Mouse (Mus musculus) liver, postnatal 0 days (tissue): ENCODE measurements around the gene Prkch. TPM values are rescaled to one million over a fixed set of nuclear protein-coding genes. Genes with fewer than 3 reads are reported as not detected.

ENCODE experiments used
- ATAC-seq: fragments of 200-750 bp; cut with Nextera tagmentation; 2 replicates; pipeline ENCODE4 v1.8.0; 2017; ENCODE audit warnings: mild to moderate bottlenecking, moderate library complexity
- DNase-seq: peaks from one replicate; pipeline ENCODE4 v3.0.0-alpha.2; 2016
- H3K27ac ChIP-seq: fragments of 300-500 bp; sonication (generic); 2 replicates; pipeline ENCODE4 v1.5.1; 2014; ENCODE audit warnings: antibody characterized with exemption, moderate library complexity, mild to moderate bottlenecking, low read depth
- H3K27me3 ChIP-seq: fragments of 300-500 bp; sonication (generic); 2 replicates; pipeline ENCODE4 v1.6.1; 2014; ENCODE audit warnings: low read length, control low read depth, mixed read lengths; ENCODE audit not compliant: insufficient read depth
- H3K36me3 ChIP-seq: fragments of 300-500 bp; sonication (generic); replicated peaks from 2 replicates; pipeline ENCODE4 v1.6.1; 2014; ENCODE audit warnings: mild to moderate bottlenecking, control low read depth, low read length, moderate library complexity, mixed read lengths; ENCODE audit not compliant: insufficient read depth
- H3K4me1 ChIP-seq: fragments of 300-500 bp; sonication (generic); 2 replicates; pipeline ENCODE4 v1.6.1; 2014; ENCODE audit warnings: antibody characterized with exemption, mild to moderate bottlenecking, control low read depth; ENCODE audit not compliant: insufficient read depth
- H3K4me2 ChIP-seq: fragments of 300-500 bp; sonication (generic); 2 replicates; pipeline ENCODE4 v1.6.1; 2014; ENCODE audit warnings: low read depth, mild to moderate bottlenecking, low read length, moderate library complexity, mixed read lengths
- H3K4me3 ChIP-seq: fragments of 300-500 bp; sonication (generic); 2 replicates; pipeline ENCODE4 v1.5.1; 2014; ENCODE audit warnings: low read depth, low read length
- H3K9ac ChIP-seq: fragments of 300-500 bp; sonication (generic); replicated peaks from 2 replicates; pipeline ENCODE4 v1.6.1; 2014; ENCODE audit warnings: mild to moderate bottlenecking, moderate library complexity
- H3K9me3 ChIP-seq: fragments of 300-500 bp; sonication (generic); 2 replicates; pipeline ENCODE4 v1.6.1; 2016; ENCODE audit warnings: mild to moderate bottlenecking, control low read depth, low read length, mixed read lengths
- CTCF ChIP-seq: sonication (generic); IDR thresholded peaks from 2 replicates; pipeline ENCODE4 v1.5.1; 2016; ENCODE audit warnings: antibody characterized with exemption, low read depth
- EP300 ChIP-seq: IDR thresholded peaks from 2 replicates; pipeline ENCODE4 v1.6.1; 2016; ENCODE audit warnings: antibody characterized with exemption, low read depth, mild to moderate bottlenecking
- WGBS: fragments of 180-500 bp; shearing (Covaris S2); extraction: QIAGEN DNeasy Blood & Tissue Kit; methylation state at CpG from one replicate; pipeline ENCODE4 v1.1.7; 2014; ENCODE audit not compliant: insufficient replicate concordance; 5-methylcytosine and 5-hydroxymethylcytosine counted together
- polyA plus RNA-seq: library from polyadenylated mRNA; unstranded; fragments of >200 nt; fragmentation: Nextera tagmentation; extraction: Ambion mirVana; gene quantifications from 2 replicates; pipeline ENCODE4 v1.2.1, GENCODE M21; 2015

Gene Prkch
- polyA plus RNA-seq, 1 experiment from 2014 or later: 2.3 TPM

- Histone ChIP-seq H3K4me3 (no peak overlapping the region), H3K27me3 (no peaks in the 10 kb centered on the region), H3K4me2 (no peak overlapping the region), H3K27ac (0 out of 2 replicates have a peak overlapping the region, but pooled peaks have one; percentile 6), H3K36me3 (no peaks in the 10 kb centered on the region), H3K9ac (no peak overlapping the region), H3K9me3 (no peaks in the 10 kb centered on the region), H3K4me1 (no peaks in the 10 kb centered on the region)
- DNase-seq: no peak
- TF ChIP-seq CTCF (no peak), EP300 (no peak)
- WGBS: 22% methylated on average over 3 of the region's 3 CpGs
- ATAC-seq: no peak
Observed at GRCm38 (mm10) chr12:73800886-73801285, 216.3 kb downstream of the Prkch start.

DNA sequence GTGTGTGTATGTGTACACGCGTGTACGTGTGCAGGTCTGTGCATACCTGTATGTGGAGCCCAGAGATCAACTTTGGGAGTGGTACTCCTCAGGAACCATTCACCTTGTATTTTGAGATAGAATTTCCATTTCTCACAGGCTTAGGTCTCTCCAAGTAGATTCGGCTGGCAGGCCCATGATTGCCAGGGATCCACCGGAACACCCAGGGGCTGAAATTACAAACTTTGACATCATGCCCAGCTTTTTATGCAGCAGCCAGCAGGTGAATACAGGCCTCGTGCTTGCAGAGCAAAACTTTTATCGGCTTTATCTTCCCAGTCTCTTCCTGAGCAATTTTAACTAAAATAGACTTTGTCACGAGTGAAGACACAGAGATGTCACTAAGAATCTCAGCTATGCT, 217.2 kb downstream of the Prkch start:
- 74% methylated on average over 8 of the region's 8 CpGs for WGBS
- Histone ChIP-seq H3K27me3 (no peaks in the 10 kb centered on the region), H3K36me3 (no peaks in the 10 kb centered on the region), H3K4me1 (no peaks in the 10 kb centered on the region), H3K9ac (no peak overlapping the region), H3K4me2 (no peak overlapping the region), H3K27ac (no peak overlapping the region), H3K4me3 (no peak overlapping the region), H3K9me3 (no peaks in the 10 kb centered on the region)
- no peak for DNase-seq
- TF ChIP-seq CTCF: no peak
- TF ChIP-seq EP300: no peak
- no peak for ATAC-seq

DNA sequence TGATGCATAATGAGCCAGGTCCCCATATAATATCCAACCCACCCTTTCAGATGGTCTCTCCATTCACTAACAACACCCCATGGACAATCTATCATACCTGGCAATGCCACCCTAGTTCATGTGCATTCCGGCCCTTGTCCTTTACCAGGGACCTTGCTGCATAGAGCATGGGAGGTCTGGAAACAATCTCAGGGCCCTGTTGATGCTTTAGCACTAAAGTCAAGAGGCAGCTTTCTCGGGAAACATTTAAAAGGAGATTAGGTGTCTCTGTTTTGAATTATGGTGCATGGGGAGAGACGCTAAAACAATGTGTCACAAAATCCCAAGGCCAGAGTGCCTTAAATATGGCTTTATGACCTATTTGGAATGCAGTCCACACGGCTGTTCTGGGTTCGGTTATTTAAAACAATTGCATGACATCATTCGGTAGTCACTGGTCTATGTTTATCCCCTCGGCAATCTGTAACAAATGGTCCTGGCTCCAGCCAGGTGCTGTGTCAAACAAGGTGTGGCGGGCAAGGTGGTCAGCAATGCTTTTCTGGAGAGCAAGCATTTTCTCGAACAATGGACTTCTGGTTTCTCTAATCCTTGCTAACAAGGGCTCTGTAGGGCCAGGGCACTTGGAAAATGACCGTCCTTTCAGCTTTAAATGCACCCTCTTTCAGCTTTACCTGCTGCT, 217.9 kb downstream of the Prkch start:
- no peaks in the 10 kb centered on the region for H3K27me3 ChIP-seq
- no peaks in the 10 kb centered on the region for H3K9me3 ChIP-seq
- no peak overlapping the region for H3K4me2 ChIP-seq
- TF ChIP-seq EP300 (no peak), CTCF (no peak)
- ATAC-seq: no peak
- H3K9ac ChIP-seq: no peak overlapping the region
- H3K27ac ChIP-seq: no peak overlapping the region
- no peak overlapping the region for H3K4me3 ChIP-seq
- WGBS: 72% methylated on average over 10 of the region's 10 CpGs
- no peaks in the 10 kb centered on the region for H3K4me1 ChIP-seq
- DNase-seq: no peak
- H3K36me3 ChIP-seq: no peaks in the 10 kb centered on the region

DNA sequence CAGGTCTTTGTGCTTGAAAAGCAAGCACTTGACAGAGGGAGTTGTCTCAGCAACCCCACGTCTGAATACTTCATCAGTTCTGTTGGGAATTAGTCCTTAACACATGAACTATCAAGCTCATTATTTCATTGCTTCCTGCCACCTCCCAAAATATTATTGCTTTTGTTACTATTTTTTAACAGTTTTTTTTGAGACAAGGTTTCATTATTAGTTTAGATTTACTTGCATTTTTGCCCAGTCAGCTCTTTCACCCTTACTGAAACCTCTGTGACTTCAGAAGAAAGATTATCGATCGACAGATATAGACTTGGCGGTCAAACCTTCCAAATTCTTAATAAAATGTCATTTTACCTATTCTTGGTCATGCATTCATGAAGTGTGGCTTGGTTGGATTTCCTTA, 219.3 kb downstream of the Prkch start:
- no peaks in the 10 kb centered on the region for H3K36me3 ChIP-seq
- no peak overlapping the region for H3K9ac ChIP-seq
- ATAC-seq (no peak), DNase-seq (no peak)
- no peaks in the 10 kb centered on the region for H3K4me1 ChIP-seq
- no peak overlapping the region for H3K4me2 ChIP-seq
- H3K27me3 ChIP-seq: no peaks in the 10 kb centered on the region
- no peak overlapping the region for H3K27ac ChIP-seq
- no peaks in the 10 kb centered on the region for H3K9me3 ChIP-seq
- TF ChIP-seq CTCF (no peak), EP300 (no peak)
- WGBS: 87% methylated on average over 4 of the region's 4 CpGs
- no peak overlapping the region for H3K4me3 ChIP-seq

- H3K9me3 ChIP-seq: no peaks in the 10 kb centered on the region
- ATAC-seq (no peak), DNase-seq (no peak)
- H3K36me3 ChIP-seq: no peaks in the 10 kb centered on the region
- H3K27ac ChIP-seq: no peak overlapping the region
- WGBS: 53% methylated on average over 3 of the region's 3 CpGs
- H3K4me3 ChIP-seq: no peak overlapping the region
- H3K4me1 ChIP-seq: no peaks in the 10 kb centered on the region
- H3K27me3 ChIP-seq: no peaks in the 10 kb centered on the region
- H3K4me2 ChIP-seq: no peak overlapping the region
- TF ChIP-seq EP300: no peak
- no peak for TF ChIP-seq CTCF
- no peak overlapping the region for H3K9ac ChIP-seq
Observed at GRCm38 (mm10) chr12:73805541-73805940, 220.9 kb downstream of the Prkch start.

DNA sequence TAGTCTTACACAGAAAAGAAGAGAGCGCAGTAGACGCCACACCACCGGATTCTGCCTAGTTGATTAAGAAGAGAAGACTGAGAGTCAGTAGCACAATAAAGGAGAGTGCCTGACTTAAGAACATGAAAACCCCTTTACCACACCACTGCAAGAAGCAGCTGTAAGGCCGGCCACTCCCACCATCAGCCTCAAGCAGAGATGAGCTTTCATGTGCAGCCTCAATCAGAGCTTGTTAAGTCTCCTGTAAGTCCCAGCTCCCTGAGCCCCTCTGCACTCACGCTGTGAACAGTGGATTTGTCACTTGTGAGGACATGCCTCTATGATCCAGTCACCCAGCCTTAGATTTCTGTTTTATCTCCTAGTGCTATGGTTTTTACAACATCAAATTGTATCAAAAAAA, 221.4 kb downstream of the Prkch start:
- no peaks in the 10 kb centered on the region for H3K4me1 ChIP-seq
- H3K9me3 ChIP-seq: no peaks in the 10 kb centered on the region
- H3K27ac ChIP-seq: no peak overlapping the region
- H3K4me3 ChIP-seq: no peak overlapping the region
- 62% methylated on average over 5 of the region's 5 CpGs for WGBS
- H3K36me3 ChIP-seq: no peaks in the 10 kb centered on the region
- TF ChIP-seq CTCF (no peak), EP300 (no peak)
- H3K27me3 ChIP-seq: no peaks in the 10 kb centered on the region
- H3K9ac ChIP-seq: no peak overlapping the region
- DNase-seq (no peak), ATAC-seq (no peak)
- no peak overlapping the region for H3K4me2 ChIP-seq

GRCm38 (mm10) chr12:73807228-73807627, 222.6 kb downstream of the Prkch start:
- WGBS: 68% methylated on average over 2 of the region's 2 CpGs
- no peaks in the 10 kb centered on the region for H3K9me3 ChIP-seq
- no peaks in the 10 kb centered on the region for H3K36me3 ChIP-seq
- H3K4me1 ChIP-seq: no peaks in the 10 kb centered on the region
- TF ChIP-seq CTCF (no peak), EP300 (no peak)
- no peak overlapping the region for H3K4me2 ChIP-seq
- H3K4me3 ChIP-seq: no peak overlapping the region
- no peak for DNase-seq
- no peak overlapping the region for H3K27ac ChIP-seq
- ATAC-seq: no peak
- no peak overlapping the region for H3K9ac ChIP-seq
- H3K27me3 ChIP-seq: no peaks in the 10 kb centered on the region
